Mouse (Mus musculus) E14TG2a.4 (cell line): ENCODE results near the gene Gm28308.

Experiments used
- CTCF ChIP-seq: conservative IDR thresholded peaks from 2 replicates; pipeline ENCODE4 v1.5.1; 2014; ENCODE audit warnings: low read length
- NANOG ChIP-seq: IDR thresholded peaks from 2 replicates; pipeline ENCODE4 v1.6.1; 2014; ENCODE audit warnings: borderline replicate concordance, low read length, mixed read lengths
- POU5F1 ChIP-seq: IDR thresholded peaks from 2 replicates; pipeline ENCODE4 v1.6.1; 2014; ENCODE audit warnings: low read length, borderline replicate concordance

- TF ChIP-seq CTCF (no peak), POU5F1 (no peak), NANOG (no peak)
These were observed 22.7 kb upstream of the Gm28308 start for GRCm38 (mm10) chr6:52235866-52236265.
